Mouse (Mus musculus) E14TG2a.4 (cell line): ENCODE results near the gene Pip5k1c.

Experiments
- H3K27me3 ChIP-seq: 2 replicates; pipeline ENCODE4 v1.6.1; 2014; ENCODE audit warnings: low read length, control low read depth; ENCODE audit not compliant: insufficient read depth
- H3K36me3 ChIP-seq: 2 replicates; pipeline ENCODE4 v1.6.1; 2014; ENCODE audit warnings: low read length, control low read depth; ENCODE audit not compliant: insufficient read depth
- H3K4me1 ChIP-seq: replicated peaks from 2 replicates; pipeline ENCODE4 v1.6.1; 2014; ENCODE audit warnings: low read depth, low read length, control low read depth
- H3K4me3 ChIP-seq: replicated peaks from 2 replicates; pipeline ENCODE4 v1.5.1; 2014; ENCODE audit warnings: mild to moderate bottlenecking, low read length
- H3K9me3 ChIP-seq: 2 replicates; pipeline ENCODE4 v1.6.1; 2014; ENCODE audit warnings: low read length, control low read depth
- CTCF ChIP-seq: conservative IDR thresholded peaks from 2 replicates; pipeline ENCODE4 v1.5.1; 2014; ENCODE audit warnings: low read length
- NANOG ChIP-seq: IDR thresholded peaks from 2 replicates; pipeline ENCODE4 v1.6.1; 2014; ENCODE audit warnings: borderline replicate concordance, low read length, mixed read lengths
- POU5F1 ChIP-seq: IDR thresholded peaks from 2 replicates; pipeline ENCODE4 v1.6.1; 2014; ENCODE audit warnings: low read length, borderline replicate concordance

Pip5k1c gene

DNA sequence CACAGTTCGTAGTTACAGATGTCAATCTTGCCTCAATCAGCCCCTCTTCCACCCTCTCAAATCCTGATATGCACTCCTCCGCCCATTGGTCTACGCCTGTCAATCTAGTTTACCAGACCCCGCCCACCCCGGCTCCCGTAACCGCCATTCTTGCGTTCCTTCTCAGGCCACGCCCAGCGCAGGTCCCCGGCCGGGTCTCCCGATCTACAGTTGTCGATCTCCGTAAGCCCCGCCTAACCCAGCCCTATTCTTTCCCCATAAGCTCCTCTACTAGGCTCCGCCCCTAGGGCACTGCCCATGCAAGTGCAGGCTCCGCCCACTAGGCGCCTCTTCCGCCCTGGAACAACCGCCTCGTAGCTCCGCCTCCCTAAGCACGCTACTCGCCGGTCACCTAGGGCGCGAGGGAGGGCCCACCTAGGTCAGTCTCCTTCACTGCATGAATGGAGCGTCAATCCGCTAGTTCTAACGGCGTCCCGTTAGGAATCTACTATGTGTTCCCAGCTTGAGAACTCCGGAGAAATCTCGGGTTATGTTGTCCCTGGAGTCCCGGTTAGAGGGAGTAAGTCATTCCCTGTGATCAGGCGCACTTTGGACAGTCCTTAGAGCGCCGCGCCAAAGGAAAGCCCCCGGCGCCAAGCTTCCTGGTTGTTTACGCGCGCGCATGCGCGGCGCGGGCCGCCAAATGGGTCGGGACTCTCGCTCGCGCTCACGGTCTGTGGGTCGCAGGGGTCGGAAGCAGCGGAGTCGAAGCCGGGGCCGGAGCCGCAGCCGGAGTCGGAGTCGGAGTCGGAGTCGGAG is 28.0 kb downstream of the Pip5k1c start, which contains the start of gene Cactin:
TSS of gene Cactin (plus strand) at position 554 of the 798 bp plus-strand sequence.
- Histone ChIP-seq H3K4me1 (peaks cover 84% of the 10 kb centered on the region), H3K4me3 (peak within 1 kb of the TSS; percentile 100), H3K27me3 (no peaks in the 10 kb centered on the region), H3K36me3 (peaks cover 65% of the 10 kb centered on the region), H3K9me3 (no peaks in the 10 kb centered on the region)
- TF ChIP-seq NANOG (no peak), CTCF (no peak), POU5F1 (no peak)

DNA sequence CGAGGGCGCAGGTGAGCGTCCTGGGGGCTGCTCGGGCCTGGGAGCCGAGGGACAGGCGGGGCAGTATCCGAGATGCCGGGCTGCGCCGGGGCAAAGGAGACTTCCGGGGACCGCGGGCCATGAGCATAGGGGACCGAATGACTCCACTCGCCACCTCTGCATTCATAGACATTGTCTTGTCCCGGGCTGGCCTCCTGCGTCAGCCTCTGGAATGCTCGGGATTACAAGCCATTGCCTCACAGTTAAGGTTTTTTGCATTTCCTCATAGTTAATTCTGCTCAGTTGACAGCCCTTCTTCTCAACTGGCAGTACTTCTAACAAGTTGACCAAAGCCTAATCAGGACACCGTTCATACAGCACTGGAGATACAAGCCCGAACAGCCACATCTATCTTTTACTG is 28.7 kb downstream of the Pip5k1c start:
- H3K36me3 ChIP-seq = peaks cover 66% of the 10 kb centered on the region
- TF ChIP-seq NANOG = no peak
- no peak for TF ChIP-seq POU5F1
- no peak for TF ChIP-seq CTCF

DNA sequence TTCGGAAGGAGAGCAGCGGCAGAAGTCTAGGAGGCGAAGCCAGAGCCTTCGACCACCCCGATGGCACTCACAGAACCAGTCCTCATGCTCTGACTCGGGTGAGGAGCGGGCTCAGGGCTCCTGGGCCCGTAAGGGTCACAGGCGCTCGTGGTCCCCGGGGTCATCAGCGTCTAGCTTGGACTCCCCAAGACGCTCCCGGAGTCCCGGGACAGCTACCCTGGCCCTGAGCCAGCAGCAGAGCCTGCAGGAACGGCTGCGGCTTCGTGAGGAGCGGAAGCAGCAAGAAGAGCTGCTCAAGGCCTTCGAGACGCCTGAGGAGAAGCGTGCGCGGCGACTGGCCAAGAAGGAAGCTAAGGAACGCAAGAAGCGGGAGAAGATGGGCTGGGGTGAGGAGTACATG is 29.7 kb downstream of the Pip5k1c start:
- Histone ChIP-seq H3K4me1 (peaks cover 84% of the 10 kb centered on the region), H3K36me3 (peaks cover 75% of the 10 kb centered on the region), H3K9me3 (no peaks in the 10 kb centered on the region), H3K4me3 (peak overlapping the region; percentile 100), H3K27me3 (no peaks in the 10 kb centered on the region)
- no peak for TF ChIP-seq CTCF
- no peak for TF ChIP-seq POU5F1
- no peak for TF ChIP-seq NANOG

More for the DNA sequence above, 28.7 kb downstream of the Pip5k1c start:
- no peaks in the 10 kb centered on the region for H3K9me3 ChIP-seq
- H3K4me1 ChIP-seq = peaks cover 84% of the 10 kb centered on the region
- H3K4me3 ChIP-seq = peak overlapping the region; percentile 100
- H3K27me3 ChIP-seq = no peaks in the 10 kb centered on the region

DNA sequence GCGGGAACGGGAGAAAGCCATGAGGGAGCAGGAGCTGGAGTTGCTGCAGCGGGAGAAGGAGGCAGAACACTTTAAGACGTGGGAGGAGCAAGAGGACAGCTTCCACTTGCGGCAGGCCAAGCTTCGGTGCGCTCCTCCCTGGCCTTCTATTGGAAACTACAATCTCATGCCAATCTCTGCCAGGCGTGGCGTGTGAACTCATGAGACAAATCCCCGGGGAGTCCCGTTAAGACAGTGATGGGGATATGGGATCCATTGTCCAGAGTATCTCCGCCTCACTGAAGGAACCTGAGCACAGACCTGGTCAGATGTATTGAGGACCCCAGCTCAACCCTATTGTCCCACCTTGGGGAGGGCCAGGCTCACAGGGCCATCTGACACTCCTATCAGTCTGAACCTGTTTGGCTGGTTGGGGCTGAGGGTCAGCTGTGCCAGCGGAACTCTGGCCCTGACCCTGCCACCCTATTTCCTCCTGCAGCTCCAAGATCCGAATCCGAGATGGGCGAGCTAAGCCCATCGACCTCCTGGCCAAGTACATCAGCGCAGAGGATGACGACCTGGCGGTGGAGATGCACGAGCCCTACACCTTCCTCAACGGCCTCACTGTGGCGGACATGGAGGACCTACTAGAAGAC is 30.5 kb downstream of the Pip5k1c start:
- Histone ChIP-seq H3K9me3 (no peaks in the 10 kb centered on the region), H3K4me1 (peaks cover 84% of the 10 kb centered on the region), H3K4me3 (peak overlapping the region; percentile 100), H3K36me3 (peaks cover 74% of the 10 kb centered on the region), H3K27me3 (no peaks in the 10 kb centered on the region)
- TF ChIP-seq CTCF (no peak), POU5F1 (no peak), NANOG (no peak)

DNA sequence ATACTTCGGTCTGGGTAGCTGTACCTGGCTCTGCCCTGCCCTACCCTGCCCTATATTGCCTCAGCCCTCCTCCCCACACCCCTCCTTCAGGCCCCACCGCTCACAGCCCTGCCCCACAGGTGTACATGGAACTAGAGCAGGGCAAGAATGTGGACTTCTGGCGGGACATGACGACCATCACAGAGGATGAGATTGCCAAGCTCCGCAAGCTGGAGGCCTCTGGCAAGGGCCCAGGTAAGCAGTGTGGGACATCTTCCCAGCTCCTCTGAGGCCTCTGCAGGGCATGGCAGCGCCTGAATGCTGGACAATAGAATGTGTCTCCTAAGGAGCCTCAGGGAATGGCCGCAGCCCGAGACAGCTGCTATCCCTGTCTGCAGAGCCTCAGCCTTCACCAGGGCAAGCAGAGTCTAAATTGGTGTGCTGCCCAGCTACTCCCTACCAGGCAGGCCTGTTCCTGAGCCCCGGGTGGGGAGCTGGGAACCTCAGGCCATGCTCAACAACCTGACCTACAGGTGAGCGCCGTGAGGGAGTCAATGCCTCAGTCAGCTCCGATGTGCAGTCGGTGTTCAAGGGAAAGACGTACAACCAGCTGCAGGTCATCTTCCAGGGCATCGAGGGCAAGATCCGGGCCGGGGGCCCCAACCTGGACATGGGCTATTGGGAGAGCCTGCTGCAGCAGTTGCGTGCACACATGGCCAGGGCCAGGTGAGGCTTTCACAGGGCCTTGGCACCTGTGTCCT is 31.2 kb downstream of the Pip5k1c start:
- Histone ChIP-seq H3K36me3 (peaks cover 67% of the 10 kb centered on the region), H3K4me1 (peaks cover 84% of the 10 kb centered on the region), H3K4me3 (no peak overlapping the region), H3K27me3 (no peaks in the 10 kb centered on the region), H3K9me3 (no peaks in the 10 kb centered on the region)
- TF ChIP-seq CTCF = no peak

DNA sequence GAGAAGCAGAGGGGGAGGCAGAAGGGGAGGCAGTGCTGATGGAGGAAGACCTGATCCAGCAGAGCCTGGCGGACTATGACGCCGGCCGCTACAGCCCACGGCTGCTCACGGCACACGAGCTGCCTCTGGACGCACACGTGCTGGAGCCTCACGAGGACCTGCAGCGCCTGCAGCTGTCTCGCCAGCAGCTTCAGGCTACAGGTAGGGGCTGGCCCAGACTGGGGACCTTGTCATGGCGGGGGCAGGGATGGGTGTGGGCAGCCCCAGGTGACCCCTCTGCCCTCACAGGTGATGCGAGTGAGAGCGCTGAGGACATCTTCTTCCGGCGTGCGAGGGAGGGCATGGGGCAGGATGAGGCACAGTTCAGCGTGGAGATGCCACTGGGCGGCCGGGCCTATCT is 32.4 kb downstream of the Pip5k1c start:
- TF ChIP-seq POU5F1 (no peak), CTCF (no peak), NANOG (no peak)
- H3K36me3 ChIP-seq = peaks cover 61% of the 10 kb centered on the region

DNA sequence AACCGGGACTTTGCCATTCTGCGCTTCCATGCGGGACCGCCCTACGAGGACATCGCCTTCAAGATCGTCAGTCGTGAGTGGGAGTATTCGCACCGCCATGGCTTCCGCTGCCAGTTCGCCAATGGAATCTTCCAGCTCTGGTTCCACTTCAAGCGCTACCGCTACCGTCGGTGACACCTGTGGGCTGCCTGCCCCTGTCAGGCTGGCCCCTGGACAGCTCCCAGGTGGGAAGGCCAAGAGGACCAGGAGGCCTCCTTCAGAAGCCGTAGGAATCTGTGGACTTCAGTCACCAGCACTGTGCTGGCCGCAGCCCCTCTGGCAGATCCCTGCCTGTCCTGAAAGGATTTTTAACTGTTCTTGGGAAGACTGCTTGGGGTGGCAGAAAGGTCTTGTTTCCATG is 33.0 kb downstream of the Pip5k1c start:
- peaks cover 61% of the 10 kb centered on the region for H3K36me3 ChIP-seq
- peak overlapping the region; percentile 51 for H3K4me3 ChIP-seq
- no peaks in the 10 kb centered on the region for H3K9me3 ChIP-seq
- peaks cover 89% of the 10 kb centered on the region for H3K4me1 ChIP-seq
- H3K27me3 ChIP-seq = peaks cover 8% of the 10 kb centered on the region; the same call in 1 of the 2 replicates
- no peak for TF ChIP-seq NANOG
- no peak for TF ChIP-seq POU5F1
- no peak for TF ChIP-seq CTCF

More for the DNA sequence above, 32.4 kb downstream of the Pip5k1c start:
- H3K9me3 ChIP-seq = no peaks in the 10 kb centered on the region
- 0 out of 2 replicates have a peak, but pooled peaks cover 3% of the 10 kb centered on the region for H3K27me3 ChIP-seq
- peaks cover 85% of the 10 kb centered on the region for H3K4me1 ChIP-seq
- H3K4me3 ChIP-seq = peak overlapping the region; percentile 51

DNA sequence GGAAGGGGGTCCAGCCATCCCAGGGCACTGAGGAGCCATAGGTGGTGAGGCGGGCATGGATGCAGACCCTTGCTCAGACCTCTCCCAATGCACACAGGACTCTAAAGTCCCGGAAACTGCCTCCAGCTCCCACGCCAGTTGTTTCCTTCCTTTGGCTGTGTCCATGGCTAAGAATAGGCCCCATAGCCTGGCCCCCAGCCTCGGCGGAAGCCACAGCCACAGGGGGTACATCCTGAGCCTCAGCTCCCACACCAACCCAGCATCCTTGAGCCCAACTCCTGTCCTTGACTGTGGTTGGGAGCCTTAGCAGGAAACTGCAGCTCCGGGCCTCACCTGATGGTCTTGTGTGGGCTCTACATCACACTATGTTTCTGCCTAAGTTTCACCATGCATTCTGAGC is 34.1 kb downstream of the Pip5k1c start:
- peaks cover 90% of the 10 kb centered on the region for H3K4me1 ChIP-seq
- H3K36me3 ChIP-seq = peaks cover 61% of the 10 kb centered on the region
- TF ChIP-seq CTCF (no peak), POU5F1 (no peak), NANOG (no peak)
- no peaks in the 10 kb centered on the region for H3K9me3 ChIP-seq
- H3K4me3 ChIP-seq = peak overlapping the region; percentile 29; the same call in 1 of the 2 replicates
- peaks cover 13% of the 10 kb centered on the region for H3K27me3 ChIP-seq
